Mouse (Mus musculus) spleen, adult 2 months (tissue): Measurements from ENCODE around the gene Gm17387.

ENCODE experiments used
- CTCF ChIP-seq: fragments of 200-500 bp; IDR thresholded peaks from 2 replicates; pipeline ENCODE4 v1.5.1; 2011; ENCODE audit warnings: mild to moderate bottlenecking, inconsistent platforms; ENCODE audit not compliant: insufficient read depth, insufficient read length, insufficient replicate concordance; ENCODE audit errors: extremely low read depth
- POLR2A ChIP-seq: fragments of 200-500 bp; IDR thresholded peaks from 2 replicates; pipeline ENCODE4 v1.6.1; 2011; ENCODE audit warnings: low read depth, low read length, inconsistent platforms

DNA sequence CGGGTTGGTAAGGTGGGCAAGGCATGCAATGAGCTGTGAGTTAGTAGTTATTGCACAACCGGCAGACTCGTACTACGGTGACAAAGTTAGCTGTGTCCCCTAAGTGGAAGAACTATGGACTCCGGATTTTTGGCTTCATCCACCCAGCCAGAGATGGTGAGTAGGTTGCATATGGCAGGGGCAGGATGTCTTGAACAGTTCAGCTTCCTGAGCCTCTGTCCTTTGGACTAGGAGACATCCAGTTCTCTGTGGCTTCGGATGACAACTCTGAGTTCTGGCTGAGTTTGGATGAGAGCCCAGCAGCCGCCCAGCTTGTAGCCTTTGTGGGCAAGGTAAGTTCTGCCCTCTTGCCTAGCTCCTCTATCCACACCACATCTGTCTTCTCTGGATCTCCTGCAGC, 35.6 kb downstream of the Gm17387 start:
- no peak for TF ChIP-seq CTCF
- TF ChIP-seq POLR2A, result no peak
